Mouse (Mus musculus) myocyte (in vitro differentiated cells): ENCODE measurements at regions not wholly inside any gene's neighbourhood (a gene's known extent, or its start where the extent isn't known, plus 50 kb on each side); places are given as distances from the start of the nearest gene placed in this dataset.

ENCODE experiments used
- CEBPB ChIP-seq: IDR thresholded peaks from 2 replicates; pipeline ENCODE4 v1.6.1; 2011; ENCODE audit warnings: mild to moderate bottlenecking, moderate library complexity; ENCODE audit not compliant: poor library complexity, insufficient read depth, severe bottlenecking
- MAX ChIP-seq: IDR thresholded peaks from one replicate; pipeline ENCODE4 v1.6.1; 2011; ENCODE audit warnings: low read depth, mild to moderate bottlenecking, control low read depth
- MYOD1 ChIP-seq, 3 experiments: IDR thresholded peaks; one replicate each; pipeline ENCODE4 v1.6.1; 2011; ENCODE audit warnings: control low read depth in 2 of 3, low read depth in 2 of 3, mild to moderate bottlenecking in 2 of 3, moderate library complexity in 1 of 3; ENCODE audit not compliant: insufficient read length in 2 of 3, control insufficient read depth in 1 of 3
- POLR2A ChIP-seq: IDR thresholded peaks from one replicate; pipeline ENCODE4 v1.6.1; 2011; ENCODE audit warnings: low read depth, mild to moderate bottlenecking, control low read depth, moderate library complexity; ENCODE audit not compliant: insufficient read length
- POLR2AphosphoS2 ChIP-seq: IDR thresholded peaks from one replicate; pipeline ENCODE4 v1.6.1; 2011; ENCODE audit warnings: low read depth, control low read depth; ENCODE audit not compliant: insufficient read length
- TCF12 ChIP-seq: IDR thresholded peaks from one replicate; pipeline ENCODE4 v1.6.1; 2011; ENCODE audit warnings: mild to moderate bottlenecking, control low read depth; ENCODE audit not compliant: poor library complexity, insufficient read depth, severe bottlenecking
- USF1 ChIP-seq: IDR thresholded peaks from one replicate; pipeline ENCODE4 v1.6.1; 2011; ENCODE audit warnings: low read depth, mild to moderate bottlenecking, control low read depth, moderate library complexity

- TF ChIP-seq POLR2A: no peak
- TF ChIP-seq POLR2AphosphoS2: no peak
- no peak for TF ChIP-seq MAX
- no peak for TF ChIP-seq TCF12
- no peak for TF ChIP-seq MYOD1 (IDR thresholded peaks at IDR 0.05; ENCODE audit: control insufficient read depth in 1 of 3, insufficient read length in 2 of 3, low read depth in 2 of 3)
- TF ChIP-seq CEBPB: no peak
- TF ChIP-seq USF1: no peak
Measured at GRCm38 (mm10) chr12:16276301-16276700, 334.5 kb downstream of the Lpin1 start.
